Mouse (Mus musculus) skeletal muscle tissue, adult 2 months (tissue): ENCODE measurements at regions not wholly inside any gene's neighbourhood (a gene's known extent, or its start where the extent isn't known, plus 50 kb on each side); places are given as distances from the start of the nearest gene placed in this dataset.

Experiments used
- DNase-seq: peaks from one replicate; pipeline ENCODE4 v3.0.0-alpha.2; 2012; ENCODE audit warnings: low read depth, low spot score

DNA sequence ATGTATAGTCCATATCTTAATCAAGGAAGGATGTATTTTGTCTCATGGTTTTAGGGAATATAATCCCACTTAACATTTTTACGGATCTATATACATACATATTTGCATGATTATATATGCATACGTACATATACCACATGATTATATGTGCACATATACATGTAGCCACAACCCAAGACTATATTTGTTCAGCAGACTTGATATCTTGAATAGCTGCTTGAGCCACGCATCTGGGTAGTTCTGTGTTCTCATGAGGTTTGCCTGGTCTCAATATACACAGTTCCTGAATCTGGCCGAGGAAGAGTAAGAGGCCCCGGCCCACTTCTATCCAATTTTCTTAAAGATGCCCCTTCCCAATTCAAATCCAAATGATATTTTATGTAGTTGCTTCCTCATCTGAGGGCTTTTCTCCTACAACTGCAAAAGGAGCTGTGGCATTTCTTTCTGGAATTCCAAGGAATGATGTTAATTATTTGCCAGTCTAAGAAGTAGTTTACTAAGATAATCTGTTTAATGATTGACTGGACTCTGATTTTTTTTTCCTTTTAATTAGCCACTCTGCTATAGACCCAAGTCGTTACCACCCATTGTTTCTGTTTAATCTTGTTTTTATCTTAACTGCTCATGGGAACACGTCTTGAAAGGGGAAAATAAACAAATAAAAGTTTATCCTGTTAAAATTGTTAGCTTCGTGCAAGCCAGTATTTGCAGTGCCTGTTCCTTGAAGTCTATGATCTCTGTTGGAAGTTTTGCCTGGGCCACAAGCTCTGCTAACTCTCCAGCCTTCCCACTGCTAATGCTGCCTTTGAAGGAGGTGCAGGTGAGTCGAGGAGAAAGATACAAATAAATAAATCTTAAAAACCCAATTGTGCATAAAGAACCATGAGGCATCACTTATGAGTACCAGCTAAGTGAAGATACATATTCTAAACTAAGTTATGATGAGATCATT is 112.9 kb upstream of the Kitl start:
- DNase-seq = no peak

DNA sequence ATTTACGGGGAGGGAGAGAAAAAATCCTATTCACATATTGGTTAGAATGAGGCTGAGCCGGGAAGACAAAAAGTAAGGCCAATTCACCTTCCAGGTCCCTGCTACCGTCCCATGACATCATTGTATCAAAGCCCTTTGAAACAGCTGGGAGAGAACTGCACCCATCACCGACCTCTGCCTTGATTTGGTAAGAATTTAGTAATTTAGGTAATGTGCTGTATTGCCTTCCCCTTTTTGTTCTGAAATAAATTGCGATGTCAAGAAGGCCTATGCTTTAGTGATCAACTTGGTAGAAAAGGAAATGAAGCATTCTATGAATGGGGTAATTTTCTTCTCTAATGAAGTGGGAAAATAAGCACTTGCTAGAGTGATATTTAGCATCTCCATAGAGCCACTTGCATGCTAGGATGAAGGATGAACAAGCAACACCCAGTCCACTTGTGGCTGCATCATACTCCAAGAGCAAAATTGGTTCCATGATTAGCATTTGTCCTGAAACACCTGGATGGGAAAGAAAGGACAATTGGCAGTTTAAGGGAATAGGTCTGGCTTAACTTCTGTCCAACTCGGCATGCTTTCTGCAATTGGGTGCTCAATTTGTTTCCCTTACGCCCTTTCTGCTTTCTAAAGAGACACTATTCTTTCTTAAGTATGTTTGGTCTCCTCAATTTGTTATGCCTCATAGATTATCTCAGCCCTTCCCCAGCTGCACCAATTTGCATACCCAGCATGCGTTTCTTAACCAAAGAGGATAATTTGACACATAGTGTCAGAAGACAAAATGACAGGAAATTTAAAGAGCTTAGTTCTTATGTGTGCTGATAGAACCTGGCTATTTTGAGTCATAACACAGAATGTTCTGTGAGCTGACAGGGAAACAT is 114.2 kb upstream of the Kitl start:
- no peak for DNase-seq

DNA sequence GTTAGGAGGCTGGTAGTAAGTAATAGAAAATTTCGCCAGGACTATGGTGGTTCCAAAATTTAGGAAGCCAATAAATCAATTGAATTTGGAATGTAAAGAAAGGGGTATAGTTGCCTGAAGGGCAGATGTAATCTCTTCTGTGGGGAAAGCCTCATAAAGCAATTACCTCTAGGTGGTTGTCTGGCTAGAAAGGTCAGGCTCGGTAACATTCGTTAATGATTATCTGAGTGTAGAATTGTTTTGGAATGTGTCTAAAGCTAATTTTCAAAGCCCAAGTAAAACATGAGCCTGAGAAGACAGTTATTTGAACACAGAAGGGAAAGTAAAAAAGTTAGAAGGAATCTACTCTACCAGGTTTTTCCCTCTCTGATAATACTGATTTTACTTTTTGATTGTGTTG is 121.4 kb upstream of the Kitl start:
- no peak for DNase-seq

DNA sequence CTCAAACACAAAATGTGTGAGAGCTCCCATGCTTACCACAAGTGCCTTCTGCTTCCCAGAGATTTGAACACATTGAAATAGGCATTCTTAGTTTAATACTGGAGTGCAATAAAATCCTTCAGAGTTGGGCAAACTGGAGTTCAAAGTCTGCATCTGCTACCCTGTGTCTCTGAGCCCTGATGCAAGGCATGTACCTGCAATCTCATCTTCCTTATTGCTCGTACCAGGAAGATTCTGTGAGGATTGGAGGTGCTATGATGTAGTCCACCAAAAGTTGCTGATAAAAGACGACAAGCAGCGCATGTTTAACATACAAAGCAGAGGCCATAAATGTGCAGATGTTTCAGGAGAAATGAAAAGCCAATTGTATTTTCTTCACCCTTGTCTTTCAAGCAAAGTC is 123.5 kb upstream of the Kitl start:
- no peak for DNase-seq

DNA sequence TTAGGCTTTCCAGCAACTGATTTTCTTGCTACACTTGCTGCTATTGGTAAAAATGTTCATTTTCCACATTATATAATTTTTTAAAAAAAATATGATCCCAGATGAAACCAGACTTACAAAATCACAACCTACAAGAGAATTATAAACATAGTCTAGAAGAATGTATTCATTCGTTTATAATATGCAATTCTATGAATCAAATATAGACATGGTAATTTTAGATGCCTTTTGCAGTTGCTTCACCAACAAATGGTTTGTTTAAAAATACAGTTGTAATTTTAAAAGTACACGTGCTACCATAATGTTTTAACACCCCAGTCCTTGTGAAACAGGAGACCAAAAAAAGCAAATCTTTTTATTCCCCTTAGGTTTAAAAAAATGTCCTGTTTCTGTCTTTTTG is 122.4 kb upstream of the Csl start:
- no peak for DNase-seq

DNA sequence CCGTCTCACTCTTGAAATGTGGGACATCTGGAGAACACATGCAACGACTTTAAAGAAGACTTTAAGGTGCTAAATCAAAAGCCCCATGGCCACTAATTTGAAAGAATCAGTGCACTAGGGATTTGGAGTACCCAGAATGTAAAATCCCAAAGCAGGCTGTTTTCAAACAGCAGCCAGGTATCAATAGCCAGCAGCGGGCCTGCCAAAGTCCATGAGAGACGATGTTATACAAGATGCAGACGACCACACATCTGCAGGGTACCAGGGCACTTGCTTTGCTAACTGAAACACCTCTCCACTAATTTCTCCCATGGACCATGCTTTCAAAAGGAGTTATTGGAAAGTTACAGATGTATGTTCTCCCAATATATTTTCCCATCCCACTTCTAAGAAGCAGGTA is 119.9 kb upstream of the Csl start:
- no peak for DNase-seq

DNA sequence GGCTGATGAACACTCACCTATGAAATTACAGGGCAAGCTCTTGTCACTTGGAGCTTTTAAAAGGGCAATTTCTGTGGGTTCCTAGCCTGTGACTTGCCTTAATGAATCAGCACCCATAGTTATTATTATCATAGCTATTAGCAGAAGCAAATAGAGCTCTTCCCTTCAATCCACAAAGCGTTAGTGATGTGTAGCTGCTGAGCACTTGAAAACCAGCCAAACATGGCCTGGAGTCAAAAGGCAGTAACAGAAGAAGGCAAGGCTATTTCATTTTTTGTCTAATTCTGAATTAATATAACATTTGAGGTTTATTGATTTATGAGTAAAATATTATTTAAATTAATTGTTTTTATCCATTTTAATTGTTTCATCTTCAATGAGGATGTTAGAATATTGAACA is 105.3 kb upstream of the Csl start:
- no peak for DNase-seq

DNA sequence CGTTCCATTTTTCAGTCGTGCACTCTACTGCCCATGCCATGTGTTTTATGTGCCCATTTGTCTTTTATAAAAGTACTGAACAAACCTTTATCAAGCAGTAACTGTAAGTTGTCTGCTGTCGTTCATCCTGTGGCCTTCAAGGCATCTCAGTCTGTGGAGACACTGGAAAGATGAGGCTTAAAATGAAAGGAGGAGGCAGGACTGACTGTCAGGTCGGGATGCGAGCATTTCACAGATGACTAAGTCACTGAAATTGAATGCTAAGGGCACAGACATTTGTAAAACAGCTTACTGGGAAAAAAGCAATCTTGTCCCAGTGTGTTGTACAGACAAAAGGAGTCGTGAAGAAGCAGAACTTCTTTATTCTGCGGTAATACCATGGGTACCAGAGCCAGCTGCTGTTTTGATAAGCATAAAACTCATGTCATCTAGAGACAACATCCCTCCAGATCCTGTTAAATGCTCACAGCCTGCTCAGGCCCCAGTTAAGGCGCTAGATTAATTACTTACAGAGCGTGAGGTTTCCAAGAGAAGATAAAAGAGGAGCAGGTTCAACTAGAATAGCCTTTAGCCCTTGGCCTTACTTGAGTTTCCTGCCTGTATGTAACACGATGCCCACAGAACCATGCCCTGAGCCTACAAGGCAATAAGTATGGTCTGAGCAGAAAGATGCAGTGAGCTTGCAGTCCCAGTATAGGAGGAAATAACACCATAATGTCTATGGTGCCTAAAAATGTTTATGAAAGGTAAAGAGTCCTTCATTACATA is 101.0 kb upstream of the Csl start:
- DNase-seq = no peak

DNA sequence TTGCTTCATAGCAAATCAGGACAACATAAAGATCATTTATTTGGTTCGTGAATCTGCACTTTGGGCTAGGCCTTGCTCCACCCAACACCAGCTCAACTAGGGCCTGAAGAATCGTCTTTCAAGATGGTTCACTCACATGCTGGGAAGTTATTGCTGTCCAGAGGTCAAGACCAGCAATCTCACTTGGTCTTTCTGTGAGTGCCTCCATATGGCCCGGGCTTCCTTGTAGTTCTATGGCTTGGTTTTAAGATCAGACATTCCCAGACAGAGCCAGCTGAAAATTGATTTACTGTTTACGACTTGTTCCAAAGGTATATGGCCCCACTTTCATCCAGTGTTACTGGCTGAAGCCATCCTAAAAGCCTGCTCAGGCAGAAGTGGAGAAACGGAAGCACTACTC is 84.7 kb upstream of the Csl start:
- DNase-seq = no peak

DNA sequence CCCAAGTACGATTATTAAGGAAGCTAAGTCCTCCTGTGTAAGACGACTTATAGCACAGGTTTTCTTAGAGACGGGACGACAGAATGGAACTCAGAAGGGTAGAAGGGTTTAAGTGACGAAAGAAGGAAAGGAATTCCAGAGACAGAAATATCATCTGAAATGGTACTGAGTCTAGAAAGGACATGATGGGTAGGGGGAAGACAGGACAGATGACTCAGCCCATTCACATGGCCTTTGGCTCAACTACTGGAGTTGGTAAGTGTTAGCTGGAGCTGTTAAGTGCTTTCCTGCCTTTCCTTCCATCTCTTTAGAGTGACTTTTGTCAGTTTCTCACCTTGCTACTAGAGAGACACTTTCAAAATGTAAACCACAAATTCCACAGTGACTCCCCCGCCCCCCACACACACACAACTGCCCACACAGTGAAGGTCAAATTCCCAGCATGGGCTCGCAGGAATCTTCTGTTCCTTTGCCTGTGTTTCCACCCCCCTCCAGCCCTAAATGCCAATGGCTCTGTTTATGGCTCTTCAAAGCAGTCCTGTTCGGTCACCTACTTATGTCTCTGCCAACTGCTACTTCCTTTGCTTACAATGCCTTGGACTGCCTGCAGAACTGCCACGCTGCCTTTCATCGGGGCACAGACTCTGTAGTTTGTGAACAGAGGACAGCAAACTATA is 81.8 kb upstream of the Csl start:
- no peak for DNase-seq

DNA sequence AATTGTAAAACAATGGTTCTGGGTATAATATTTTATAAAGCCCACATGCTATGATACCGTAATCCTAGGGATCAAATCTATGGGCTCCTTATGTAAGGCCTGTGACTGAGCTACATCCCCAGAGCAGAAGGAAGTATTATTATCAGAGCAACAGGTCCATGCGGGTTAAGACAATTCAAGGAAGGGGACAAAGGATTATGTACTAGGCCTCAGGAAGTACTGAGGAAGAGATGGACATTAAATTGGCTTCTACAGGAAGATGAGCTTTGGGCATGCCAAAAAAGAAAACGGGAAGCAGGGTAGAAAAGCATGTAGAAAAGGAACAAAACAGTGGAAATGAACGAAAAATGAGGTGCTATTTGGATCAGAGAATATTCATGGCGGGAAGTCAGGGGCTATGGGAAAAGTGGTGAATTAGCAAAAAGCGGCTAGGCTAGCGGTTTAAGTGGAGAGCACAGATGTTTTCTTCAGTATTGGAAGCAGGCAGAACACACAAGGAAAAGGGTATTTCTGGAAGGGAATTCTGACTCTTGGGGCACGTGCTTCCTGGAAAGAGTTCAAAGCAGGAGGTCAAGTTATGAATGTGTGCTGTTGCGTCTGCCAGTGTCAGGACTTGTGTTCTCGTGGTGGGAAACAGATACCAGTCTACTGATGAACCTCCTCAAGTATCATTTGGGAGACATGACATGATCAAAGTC is 80.9 kb upstream of the Csl start:
- no peak for DNase-seq

DNA sequence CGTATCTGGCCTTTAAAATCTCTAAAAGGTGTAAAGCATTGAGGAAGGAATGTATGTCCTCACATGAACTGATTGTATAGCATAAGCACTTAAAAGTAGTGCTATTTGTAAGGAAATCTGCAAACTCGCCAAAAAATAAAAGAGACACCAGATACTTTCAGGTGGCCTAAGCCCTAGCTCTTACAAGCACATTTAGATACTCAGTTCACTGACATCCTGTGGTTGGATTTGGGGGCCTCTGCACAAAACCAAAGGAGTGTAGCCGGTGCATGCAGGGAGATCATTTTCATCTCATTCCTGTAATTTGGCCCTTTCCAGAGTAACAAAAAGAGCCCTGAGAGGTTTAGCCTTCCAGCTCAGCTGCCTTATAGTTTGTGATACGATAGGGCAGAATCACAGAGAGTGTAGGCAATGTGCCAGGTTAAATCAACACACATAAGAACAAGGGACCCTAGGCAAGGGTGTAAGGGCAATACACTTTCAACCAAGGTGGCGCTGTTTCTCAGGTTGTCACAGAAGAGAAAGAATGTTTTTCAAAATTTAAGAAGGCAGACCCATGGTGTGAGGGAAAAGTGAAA is 77.5 kb upstream of the Csl start:
- DNase-seq = no peak

DNA sequence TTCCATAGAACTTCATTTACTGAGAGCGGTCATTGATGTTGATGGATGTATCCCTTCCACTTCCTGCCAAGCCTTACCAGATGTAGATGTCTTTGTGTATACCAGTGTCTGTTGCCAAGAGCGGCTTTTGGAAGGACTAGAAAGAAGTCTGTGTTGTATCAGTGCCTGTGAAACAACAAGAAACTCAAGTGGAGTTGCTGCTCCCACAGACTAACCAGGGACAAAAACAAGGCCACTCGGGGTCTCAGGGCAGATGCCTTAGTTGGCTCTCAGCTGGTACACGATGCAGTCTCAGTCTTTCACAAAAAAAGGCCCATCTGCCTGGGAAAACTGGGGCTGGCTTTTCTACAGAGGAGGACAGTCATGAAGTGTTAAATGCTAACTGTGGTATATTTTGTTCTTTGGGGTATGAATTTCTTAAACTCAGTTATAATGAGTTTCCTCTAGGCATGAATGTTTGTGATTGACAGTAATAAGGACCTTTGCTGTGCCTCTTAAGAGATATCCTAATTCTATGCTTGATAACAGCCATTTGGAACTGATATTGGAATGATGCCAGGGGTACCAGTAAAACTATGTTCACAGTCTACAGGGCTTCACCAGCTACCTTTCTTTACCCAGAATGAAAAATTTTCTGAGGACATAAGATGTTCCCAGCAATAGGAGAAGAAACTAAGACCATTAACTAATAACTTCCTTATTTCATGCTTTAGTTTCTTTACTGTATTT is 75.6 kb upstream of the Csl start:
- DNase-seq = no peak

DNA sequence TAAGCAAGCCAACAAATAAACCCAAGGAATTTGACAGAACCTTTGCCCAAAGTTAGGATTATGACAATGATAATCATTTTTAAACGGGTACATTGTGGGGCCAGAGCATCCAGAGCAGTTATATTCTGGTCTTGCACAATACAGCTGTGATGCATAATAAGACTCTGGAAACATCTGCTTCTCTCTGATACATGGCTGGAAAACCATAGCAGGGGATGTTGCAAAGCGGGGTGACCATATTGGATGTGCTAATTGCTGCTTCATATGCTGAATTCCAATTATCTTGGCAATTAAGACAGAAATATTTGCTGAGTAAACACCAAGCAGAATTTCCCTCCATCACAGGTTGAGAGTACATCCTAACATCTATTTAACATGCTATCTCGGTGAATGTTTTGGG is 70.5 kb upstream of the Csl start:
- DNase-seq = no peak

DNA sequence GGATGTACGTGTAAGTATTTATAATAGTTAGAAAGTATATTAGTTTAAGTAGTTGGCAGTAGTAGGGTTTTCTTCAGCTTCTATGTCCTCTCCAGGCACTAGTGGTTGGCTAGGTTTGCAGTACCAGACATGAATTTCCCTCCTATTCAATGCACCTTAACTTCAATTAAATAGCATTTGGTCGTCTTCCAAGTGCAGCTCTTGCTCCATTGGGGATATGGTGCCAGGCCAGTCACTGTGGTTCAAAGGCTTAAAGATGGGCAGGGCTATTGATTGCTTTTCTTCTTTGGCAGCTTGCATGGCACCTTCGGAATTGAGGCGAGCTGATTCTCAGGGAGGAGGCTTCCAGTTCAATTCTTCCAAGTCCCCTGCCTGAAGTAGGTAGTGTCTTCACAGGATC is 68.0 kb upstream of the Csl start:
- DNase-seq = no peak

DNA sequence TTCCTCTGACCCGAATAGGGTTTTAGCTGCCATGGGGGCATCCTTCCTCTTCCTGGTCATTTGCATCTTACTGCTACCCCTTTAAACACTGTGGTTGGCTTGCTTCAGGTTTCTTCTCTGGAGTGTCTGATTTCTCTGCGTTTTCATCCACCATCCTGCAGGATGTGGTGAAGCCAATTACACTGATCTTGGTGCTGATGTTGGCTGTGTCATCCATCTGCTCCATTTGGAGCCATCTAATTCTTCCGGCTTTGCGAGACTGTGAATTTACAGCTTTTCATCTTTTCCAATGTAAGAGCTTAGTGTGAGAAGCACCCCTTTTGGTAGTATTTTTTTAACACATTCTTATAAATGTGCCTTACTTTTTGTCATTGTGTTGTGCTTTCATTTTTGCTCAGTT is 66.4 kb upstream of the Csl start:
- DNase-seq = no peak

DNA sequence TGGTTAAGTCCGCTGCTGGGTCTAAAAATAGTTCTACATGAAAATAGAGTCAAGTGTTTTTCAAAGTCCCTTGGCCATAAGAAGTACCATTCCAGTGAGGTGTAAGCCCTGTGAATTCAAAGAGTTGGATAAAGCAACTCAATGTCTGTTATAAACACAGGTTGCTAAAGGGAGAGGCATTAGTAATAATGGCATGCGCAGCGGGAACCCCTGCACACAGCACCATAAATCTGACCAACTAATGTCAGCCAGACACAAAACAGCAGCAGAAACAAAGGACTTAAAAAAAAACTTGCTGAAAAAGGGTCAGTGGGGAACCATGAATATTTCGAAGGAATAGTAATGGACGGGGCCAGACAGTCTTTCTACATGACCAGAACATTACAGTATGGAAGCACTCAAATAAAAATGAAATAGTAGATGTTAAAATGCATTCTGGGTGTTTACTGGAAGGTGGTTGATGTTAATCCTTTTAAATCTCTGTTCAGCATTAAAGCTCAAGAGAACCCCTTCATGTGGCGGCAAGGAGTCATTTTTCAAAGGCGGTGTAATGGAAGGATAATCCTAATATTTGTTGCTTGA is 52.7 kb upstream of the Csl start:
- DNase-seq = no peak

DNA sequence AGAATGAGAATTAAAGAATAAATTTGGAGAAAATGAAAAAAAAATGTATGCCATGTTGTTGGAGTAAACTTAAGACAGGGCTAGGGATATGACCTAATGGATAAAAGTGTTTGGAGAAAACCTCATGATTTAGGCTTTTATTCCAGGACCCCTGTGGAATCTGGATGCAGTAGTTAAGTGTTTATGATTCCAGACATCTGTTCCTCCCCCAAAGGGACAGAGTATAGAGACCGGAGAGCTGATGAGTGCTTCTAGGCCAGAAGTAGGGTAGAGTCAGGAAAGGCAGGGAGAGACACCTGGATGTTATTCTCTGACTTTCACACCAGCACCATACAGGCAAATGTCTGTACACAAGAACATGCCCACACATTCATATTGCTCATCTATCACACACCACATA is 52.0 kb upstream of the Csl start:
- no peak for DNase-seq
